Mouse (Mus musculus) megakaryocyte, embryonic 14.5 days (primary cell): ENCODE results near the gene Acan.

Experiments used
- FLI1 ChIP-seq: IDR thresholded peaks from 2 replicates; pipeline ENCODE4 v1.6.1; 2012; ENCODE audit warnings: low read length, inconsistent platforms, mixed read lengths
- GATA1 ChIP-seq: IDR thresholded peaks from 3 replicates; pipeline ENCODE4 v1.6.1; 2012; ENCODE audit warnings: mixed read lengths, low read length, inconsistent platforms, borderline replicate concordance

DNA sequence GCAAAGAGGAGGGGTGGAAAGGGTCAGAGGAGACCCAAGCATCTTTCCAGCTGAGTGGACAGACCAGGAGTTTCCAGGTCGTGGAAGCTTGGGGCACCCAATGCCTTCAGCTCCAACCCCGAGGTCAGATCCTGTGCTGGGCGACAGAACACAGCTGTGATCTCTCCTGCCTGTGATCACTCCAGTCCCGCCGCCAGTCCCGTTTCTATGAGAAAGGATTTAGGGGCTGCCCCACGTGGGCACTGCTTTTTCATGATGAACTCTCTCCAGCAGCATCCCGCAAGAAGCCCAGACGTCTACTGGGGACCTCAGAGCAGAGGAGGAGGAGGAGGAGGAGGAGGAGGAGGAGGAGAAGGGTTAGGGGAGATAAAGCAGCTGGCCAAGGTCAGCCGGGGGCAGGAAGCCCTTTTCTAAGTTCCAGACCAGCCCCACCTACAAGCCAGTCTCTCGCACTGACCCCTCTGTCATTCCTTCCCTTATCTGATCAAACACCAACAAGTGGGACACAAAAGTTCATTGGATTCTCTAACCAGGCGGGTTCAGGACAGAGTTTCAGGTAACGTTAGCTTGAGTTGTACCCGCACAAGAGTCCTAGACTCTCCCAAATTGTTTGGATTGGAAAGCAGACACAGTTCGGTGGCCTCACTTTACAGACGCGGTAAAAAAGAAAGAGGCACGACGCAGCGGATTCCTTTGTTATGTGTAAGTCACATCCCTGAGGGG, 94.8 kb downstream of the Acan start:
- TF ChIP-seq GATA1, result no peak
- no peak for TF ChIP-seq FLI1
